Mouse (Mus musculus): ENCODE data around the gene Slc8a3. TPM values are rescaled to one million over a fixed set of nuclear protein-coding genes. Genes with fewer than 3 reads are reported as not detected.

Slc8a3 gene
- total and polyA plus RNA-seq, 3 experiments: 0.11 TPM; not detected in 2

- Histone ChIP-seq H3K79me2 (replicated peaks; ENCODE audit: control insufficient read depth, extremely low read depth, insufficient read depth, poor library complexity, severe bottlenecking) (no peaks in the 10 kb centered on the region), H3K9me3 (replicated peaks; ENCODE audit: low read length) (no peaks in the 10 kb centered on the region), H3K27ac (ENCODE audit: insufficient read depth, low read depth) (no peak overlapping the region), H3K4me3 (replicated peaks in 1 of 3; ENCODE audit: low read depth in 2 of 3, low read length in 2 of 3, poor library complexity in 1 of 3) (no peak overlapping the region), H3K4me2 (ENCODE audit: insufficient read depth, low read depth, poor library complexity, severe bottlenecking) (no peak overlapping the region), H3K9ac (ENCODE audit: insufficient read depth, low read depth) (no peak overlapping the region), H3K36me3 (replicated peaks in 1 of 2; ENCODE audit: control insufficient read depth in 1 of 2, insufficient read depth in 1 of 2, low read length in 1 of 2) (peaks cover 0 to 38% of the 10 kb centered on the region in 2 experiments), H3K27me3 (replicated peaks) (no peaks in the 10 kb centered on the region), H3K4me1 (ENCODE audit: control insufficient read depth in 1 of 2, insufficient read depth in 2 of 2) (peaks cover 0 to 19% of the 10 kb centered on the region in 2 experiments; a peak in 2 of 4 replicates)
- TF ChIP-seq CTCF (conservative IDR thresholded peaks at IDR 0.05 in 1 of 2, IDR thresholded peaks at IDR 0.05 in 1 of 2; ENCODE audit: low read depth in 2 of 2, low read length in 2 of 2): no peak
- in situ Hi-C loops (cut with MboI; ENCODE audit: low pct_ligation_motif_present, low pct_unique_long_range_greater_than_20kb, low sequenced_read_pairs) (no loop called here), dilution Hi-C loops (cut with MboI; ENCODE audit: extremely low pct_ligation_motif_present, extremely low pct_unique_long_range_greater_than_20kb, low sequenced_read_pairs) (no loop called here)
- DNase-seq (ENCODE audit: extremely low read depth): no peak
Measured at GRCm38 (mm10) chr12:81147956-81148355, 185.0 kb downstream of the Slc8a3 start.

Other genes starting within 250 kb of the Slc8a3 start
- 0.13 and 0.17 TPM in 2 replicates for gene Gm4787, start 46.3 kb upstream of the Slc8a3 start, total RNA-seq (2012; rRNA removed)
- gene Gm4787, start 46.3 kb upstream of the Slc8a3 start, total RNA-seq (2014; rRNA removed): 0.08 and 0.11 TPM in 2 replicates
- gene Gm4787, start 46.3 kb upstream of the Slc8a3 start, polyA plus RNA-seq (2012; ENCODE audit: insufficient read length, low read depth): 0.14 and 0.15 TPM in 2 replicates
- gene Adam4, start 88.8 kb upstream of the Slc8a3 start, total RNA-seq (2012; rRNA removed): 0.30 and 0.42 TPM in 2 replicates
- gene Adam4, start 88.8 kb upstream of the Slc8a3 start, total RNA-seq (2014; rRNA removed): 0.35 and 0.49 TPM in 2 replicates
- 0.33 and 0.34 TPM in 2 replicates for gene Adam4, start 88.8 kb upstream of the Slc8a3 start, polyA plus RNA-seq (2012; ENCODE audit: insufficient read length, low read depth)
- gene Cox16, start 151.9 kb upstream of the Slc8a3 start, total RNA-seq (2012; rRNA removed): 120 and 124 TPM in 2 replicates
- 315 and 321 TPM in 2 replicates for gene Cox16, start 151.9 kb upstream of the Slc8a3 start, total RNA-seq (2014; rRNA removed)
- gene Cox16, start 151.9 kb upstream of the Slc8a3 start, polyA plus RNA-seq (2012; ENCODE audit: insufficient read length, low read depth): 101 and 118 TPM in 2 replicates
- 52.2 and 54.8 TPM in 2 replicates for gene Gm20498, start 199.7 kb upstream of the Slc8a3 start, total RNA-seq (2012; rRNA removed)
- gene Gm20498, start 199.7 kb upstream of the Slc8a3 start, total RNA-seq (2014; rRNA removed): 24.6 and 25.7 TPM in 2 replicates
- 30.9 and 32.6 TPM in 2 replicates for gene Gm20498, start 199.7 kb upstream of the Slc8a3 start, polyA plus RNA-seq (2012; ENCODE audit: insufficient read length, low read depth)
- gene Synj2bp, start 199.7 kb upstream of the Slc8a3 start, total RNA-seq (2012; rRNA removed): 20.2 and 21.3 TPM in 2 replicates
- gene Synj2bp, start 199.7 kb upstream of the Slc8a3 start, total RNA-seq (2014; rRNA removed): 43.1 and 49.5 TPM in 2 replicates
- gene Synj2bp, start 199.7 kb upstream of the Slc8a3 start, polyA plus RNA-seq (2012; ENCODE audit: insufficient read length, low read depth): 30.9 and 33.3 TPM in 2 replicates
- gene Adam21, start 235.3 kb upstream of the Slc8a3 start, total RNA-seq (2012; rRNA removed): 0.13 TPM in 1 of 2 replicates, not detected in the other
- gene Adam21, start 235.3 kb upstream of the Slc8a3 start, total RNA-seq (2014; rRNA removed): not detected in 2 replicates
- 0.07 TPM in 1 of 2 replicates, not detected in the other for gene Adam21, start 235.3 kb upstream of the Slc8a3 start, polyA plus RNA-seq (2012; ENCODE audit: insufficient read length, low read depth)